Mouse (Mus musculus) brain, adult 10 weeks (tissue): Measurements from ENCODE around the gene Slc43a1. TPM values are rescaled to one million over a fixed set of nuclear protein-coding genes. Genes with fewer than 3 reads are reported as not detected.

Source experiments
- polyA plus RNA-seq: library from polyadenylated mRNA; stranded (reverse); fragments of 350-450 nt; fragmentation: Illumina TruSeq; extraction: RNeasy Lipid Tissue Mini Kit (QIAGEN cat#74804); gene quantifications from one replicate; pipeline ENCODE4 v1.2.3, GENCODE M21; 2015; ENCODE audit warnings: low read depth, low replicate concordance

The Slc43a1 gene
- polyA plus RNA-seq = not detected

DNA sequence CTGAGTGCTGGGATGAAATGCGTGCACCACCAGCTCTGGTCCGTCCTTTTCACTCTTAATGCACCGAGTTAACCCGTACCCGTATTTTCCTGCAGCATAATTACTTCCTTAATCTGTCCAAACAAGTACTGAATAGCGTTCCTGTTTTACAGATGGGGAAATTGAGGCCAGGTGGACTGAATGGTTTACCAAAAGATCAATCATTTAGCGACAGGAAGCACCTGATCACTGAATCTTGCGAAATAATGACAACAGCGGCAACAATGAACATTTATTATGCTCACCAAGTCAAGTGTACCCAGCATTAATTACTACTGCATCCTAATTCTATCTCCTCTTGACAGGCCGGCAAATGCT is at the start of gene Slc43a1:
Gene Slc43a1 (plus strand): TSS at position 258 of the 357 bp plus-strand sequence.

GRCm38 (mm10) chr2:84798493-84798921 is 40.1 kb upstream of the Slc43a1 start, which contains the start of gene Ube2l6:
Gene Ube2l6, plus strand, starts transcription at chr2:84798828.

DNA sequence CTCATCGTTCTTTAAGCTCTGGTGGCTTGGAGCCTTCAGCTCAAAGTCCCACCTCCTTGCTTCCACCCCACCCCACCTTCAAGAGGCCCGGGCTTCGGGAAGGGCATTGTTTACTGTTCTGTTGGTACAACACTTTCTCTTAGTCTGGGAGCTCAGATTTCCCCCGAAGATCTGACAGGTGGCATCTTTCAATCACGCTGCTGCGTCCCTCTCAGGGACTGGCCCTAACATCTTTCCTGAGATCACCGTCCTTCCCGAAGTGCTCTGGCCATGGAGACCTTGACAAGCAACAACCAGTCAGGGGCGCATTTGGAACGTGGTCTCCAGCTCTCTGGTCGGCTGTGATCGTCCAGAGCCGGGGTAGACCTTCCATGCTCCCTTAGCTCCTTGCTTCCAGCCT is 16.1 kb upstream of the Slc43a1 start, which contains the start of gene Smtnl1:
Gene Smtnl1 (minus strand): TSS at position 101 of the 400 bp plus-strand sequence.

GRCm38 (mm10) chr2:84826488-84827282 is 12.0 kb upstream of the Slc43a1 start, which contains the start of gene Timm10:
Gene Timm10, plus strand, starts transcription at chr2:84826997.

GRCm38 (mm10) chr2:84886234-84886731 is 47.6 kb downstream of the Slc43a1 start, which contains the start of gene Rtn4rl2:
Gene Rtn4rl2, minus strand, starts transcription at chr2:84886710.

Other genes starting within 250 kb of the Slc43a1 start
- 42.0 TPM for gene Ctnnd1, start 188.1 kb upstream of the Slc43a1 start, polyA plus RNA-seq
- gene Btbd18, start 179.8 kb upstream of the Slc43a1 start, polyA plus RNA-seq = not detected
- gene Selenoh, start 168.1 kb upstream of the Slc43a1 start, polyA plus RNA-seq = 53.2 TPM
- not detected for gene Gm28635, start 160.8 kb upstream of the Slc43a1 start, polyA plus RNA-seq
- gene Med19, start 160.4 kb upstream of the Slc43a1 start, polyA plus RNA-seq = 42.9 TPM
- 415 TPM for gene Tmx2, start 159.7 kb upstream of the Slc43a1 start, polyA plus RNA-seq
- gene Zdhhc5, start 123.7 kb upstream of the Slc43a1 start, polyA plus RNA-seq = 32.1 TPM
- 10.1 TPM for gene Clp1, start 111.5 kb upstream of the Slc43a1 start, polyA plus RNA-seq
- gene Ypel4, start 104.8 kb upstream of the Slc43a1 start, polyA plus RNA-seq = 87.0 TPM
- 0.74 TPM for gene Gm19426, start 95.2 kb upstream of the Slc43a1 start, polyA plus RNA-seq
- 9.7 TPM for gene Serping1, start 63.4 kb upstream of the Slc43a1 start, polyA plus RNA-seq
- gene Ube2l6, start 40.0 kb upstream of the Slc43a1 start, polyA plus RNA-seq = 10.6 TPM
- not detected for gene Smtnl1, start 16.2 kb upstream of the Slc43a1 start, polyA plus RNA-seq
- 96.8 TPM for gene Timm10, start 11.9 kb upstream of the Slc43a1 start, polyA plus RNA-seq
- gene Rtn4rl2, start 47.9 kb downstream of the Slc43a1 start, polyA plus RNA-seq = 36.4 TPM
- gene Slc43a3, start 97.7 kb downstream of the Slc43a1 start, polyA plus RNA-seq = 1.1 TPM
- not detected for gene Prg2, start 141.6 kb downstream of the Slc43a1 start, polyA plus RNA-seq
- not detected for gene Prg3, start 149.4 kb downstream of the Slc43a1 start, polyA plus RNA-seq
- gene Ssrp1, start 198.4 kb downstream of the Slc43a1 start, polyA plus RNA-seq = 93.8 TPM
- 2.0 TPM for gene P2rx3, start 198.6 kb downstream of the Slc43a1 start, polyA plus RNA-seq
- gene Tnks1bp1, start 209.2 kb downstream of the Slc43a1 start, polyA plus RNA-seq = 39.5 TPM